Mouse (Mus musculus): ENCODE measurements around the gene Uchl5. TPM values are rescaled to one million over a fixed set of nuclear protein-coding genes. Genes with fewer than 3 reads are reported as not detected.

Gene Uchl5
- polyA plus RNA-seq (2016; fragmentation: Nextera tagmentation; extraction: Ambion mirVana): 114 and 116 TPM in 2 replicates

- DNase-seq (ENCODE audit: low spot score): peak; percentile 99
- no peaks in the 10 kb centered on the region for H3K27me3 ChIP-seq (ENCODE audit: low read depth, poor library complexity, severe bottlenecking)
- H3K4me3 ChIP-seq: peak within 1 kb of the TSS; percentile 87
- H3K4me1 ChIP-seq: peaks cover 9% of the 10 kb centered on the region
- H3K36me3 ChIP-seq: peaks cover 6% of the 10 kb centered on the region; the same call in 1 of the 2 replicates
- under 1% methylated on average over 84 of the region's 84 CpGs for WGBS
- H3K9me3 ChIP-seq (replicated peaks): no peaks in the 10 kb centered on the region
- H3K27ac ChIP-seq: peak within 1 kb of the TSS; percentile 90
These were observed at the start of gene Uchl5, which contains the start of gene Trove2 for GRCm38 (mm10) chr1:143776446-143777411. Uchl5 (plus strand) TSS chr1:143777272. Trove2 (minus strand) TSS chr1:143777068.

- H3K9me3 ChIP-seq (replicated peaks): no peaks in the 10 kb centered on the region
- no peaks in the 10 kb centered on the region for H3K4me1 ChIP-seq
- 80% methylated on average over 9 of the region's 9 CpGs for WGBS
- no peaks in the 10 kb centered on the region for H3K27me3 ChIP-seq (ENCODE audit: low read depth, poor library complexity, severe bottlenecking)
- no peak overlapping the region for H3K4me3 ChIP-seq
- no peak for DNase-seq (ENCODE audit: low spot score)
- H3K27ac ChIP-seq: no peak overlapping the region
- H3K36me3 ChIP-seq: no peaks in the 10 kb centered on the region
These were observed 49.2 kb upstream of the Uchl5 start for GRCm38 (mm10) chr1:143727701-143728445.

GRCm38 (mm10) chr1:143730899-143731298 is 46.2 kb upstream of the Uchl5 start:
- no peak for DNase-seq (ENCODE audit: low spot score)
- no peaks in the 10 kb centered on the region for H3K9me3 ChIP-seq (replicated peaks)
- WGBS: 75% methylated on average over 2 of the region's 2 CpGs

GRCm38 (mm10) chr1:143731691-143732090 is 45.4 kb upstream of the Uchl5 start:
- WGBS: 62% methylated on average over 4 of the region's 4 CpGs
- Histone ChIP-seq H3K27me3 (ENCODE audit: low read depth, poor library complexity, severe bottlenecking) (no peaks in the 10 kb centered on the region), H3K9me3 (replicated peaks) (no peaks in the 10 kb centered on the region), H3K36me3 (no peaks in the 10 kb centered on the region), H3K4me1 (no peaks in the 10 kb centered on the region), H3K4me3 (no peak overlapping the region), H3K27ac (no peak overlapping the region)
- DNase-seq (ENCODE audit: low spot score): no peak

More at GRCm38 (mm10) chr1:143730899-143731298, 46.2 kb upstream of the Uchl5 start:
- Histone ChIP-seq H3K4me1 (no peaks in the 10 kb centered on the region), H3K4me3 (no peak overlapping the region), H3K27me3 (ENCODE audit: low read depth, poor library complexity, severe bottlenecking) (no peaks in the 10 kb centered on the region), H3K27ac (no peak overlapping the region), H3K36me3 (no peaks in the 10 kb centered on the region)

- Histone ChIP-seq H3K27ac (no peak overlapping the region), H3K4me3 (no peak overlapping the region), H3K27me3 (ENCODE audit: low read depth, poor library complexity, severe bottlenecking) (no peaks in the 10 kb centered on the region), H3K4me1 (no peaks in the 10 kb centered on the region), H3K36me3 (no peaks in the 10 kb centered on the region), H3K9me3 (replicated peaks) (no peaks in the 10 kb centered on the region)
- DNase-seq (ENCODE audit: low spot score): no peak
- WGBS: 85% methylated on average over 5 of the region's 5 CpGs
These were observed 43.1 kb upstream of the Uchl5 start for GRCm38 (mm10) chr1:143733914-143734410.

GRCm38 (mm10) chr1:143738811-143739210 is 38.3 kb upstream of the Uchl5 start:
- Histone ChIP-seq H3K9me3 (replicated peaks) (no peaks in the 10 kb centered on the region), H3K36me3 (peaks cover 15% of the 10 kb centered on the region), H3K27ac (peak overlapping the region; percentile 94), H3K4me1 (0 out of 2 replicates have a peak, but pooled peaks cover 5% of the 10 kb centered on the region), H3K4me3 (peak overlapping the region; percentile 83), H3K27me3 (ENCODE audit: low read depth, poor library complexity, severe bottlenecking) (no peaks in the 10 kb centered on the region)
- 28% methylated on average over 11 of the region's 11 CpGs for WGBS
- no peak for DNase-seq (ENCODE audit: low spot score)

GRCm38 (mm10) chr1:143739361-143740350 is 37.4 kb upstream of the Uchl5 start:
- 0 out of 2 replicates have a peak, but pooled peaks cover 5% of the 10 kb centered on the region for H3K4me1 ChIP-seq
- no peaks in the 10 kb centered on the region for H3K9me3 ChIP-seq (replicated peaks)
- DNase-seq (ENCODE audit: low spot score): peak; percentile 89
- H3K27ac ChIP-seq: peak overlapping the region; percentile 94
- under 1% methylated on average over 70 of the region's 71 CpGs for WGBS
- H3K36me3 ChIP-seq: peaks cover 21% of the 10 kb centered on the region
- H3K27me3 ChIP-seq (ENCODE audit: low read depth, poor library complexity, severe bottlenecking): no peaks in the 10 kb centered on the region
- peak overlapping the region; percentile 83 for H3K4me3 ChIP-seq

- DNase-seq (ENCODE audit: low spot score): no peak
- WGBS: 87% methylated on average over 10 of the region's 10 CpGs
- H3K27me3 ChIP-seq (ENCODE audit: low read depth, poor library complexity, severe bottlenecking): no peaks in the 10 kb centered on the region
- no peak overlapping the region for H3K4me3 ChIP-seq
- 0 out of 2 replicates have a peak, but pooled peaks cover 5% of the 10 kb centered on the region for H3K4me1 ChIP-seq
- H3K9me3 ChIP-seq (replicated peaks): no peaks in the 10 kb centered on the region
- H3K36me3 ChIP-seq: peaks cover 30% of the 10 kb centered on the region
- no peak overlapping the region for H3K27ac ChIP-seq
These were observed 36.5 kb upstream of the Uchl5 start for GRCm38 (mm10) chr1:143740581-143740980.

GRCm38 (mm10) chr1:143741331-143741730 is 35.7 kb upstream of the Uchl5 start:
- no peak for DNase-seq (ENCODE audit: low spot score)
- H3K4me1 ChIP-seq: 0 out of 2 replicates have a peak, but pooled peaks cover 5% of the 10 kb centered on the region
- 90% methylated on average over 5 of the region's 5 CpGs for WGBS
- H3K27ac ChIP-seq: no peak overlapping the region
- H3K27me3 ChIP-seq (ENCODE audit: low read depth, poor library complexity, severe bottlenecking): no peaks in the 10 kb centered on the region
- H3K36me3 ChIP-seq: peaks cover 37% of the 10 kb centered on the region
- H3K4me3 ChIP-seq: no peak overlapping the region
- H3K9me3 ChIP-seq (replicated peaks): no peaks in the 10 kb centered on the region

GRCm38 (mm10) chr1:143742186-143742585 is 34.9 kb upstream of the Uchl5 start:
- no peak for DNase-seq (ENCODE audit: low spot score)
- Histone ChIP-seq H3K4me3 (no peak overlapping the region), H3K4me1 (0 out of 2 replicates have a peak, but pooled peaks cover 5% of the 10 kb centered on the region), H3K36me3 (peaks cover 45% of the 10 kb centered on the region), H3K27me3 (ENCODE audit: low read depth, poor library complexity, severe bottlenecking) (no peaks in the 10 kb centered on the region), H3K27ac (no peak overlapping the region), H3K9me3 (replicated peaks) (no peaks in the 10 kb centered on the region)
- WGBS: 90% methylated on average over 6 of the region's 6 CpGs

- H3K9me3 ChIP-seq (replicated peaks): no peaks in the 10 kb centered on the region
- 87% methylated on average over 10 of the region's 10 CpGs for WGBS
These were observed 31.2 kb upstream of the Uchl5 start for GRCm38 (mm10) chr1:143745871-143746270.

GRCm38 (mm10) chr1:143762159-143762558 is 14.9 kb upstream of the Uchl5 start:
- 94% methylated on average over 8 of the region's 8 CpGs for WGBS
- Histone ChIP-seq H3K9me3 (replicated peaks) (no peaks in the 10 kb centered on the region), H3K27ac (no peak overlapping the region), H3K4me3 (no peak overlapping the region), H3K4me1 (no peaks in the 10 kb centered on the region), H3K36me3 (peaks cover 71% of the 10 kb centered on the region), H3K27me3 (ENCODE audit: low read depth, poor library complexity, severe bottlenecking) (no peaks in the 10 kb centered on the region)
- no peak for DNase-seq (ENCODE audit: low spot score)

More at GRCm38 (mm10) chr1:143745871-143746270, 31.2 kb upstream of the Uchl5 start:
- Histone ChIP-seq H3K36me3 (peaks cover 59% of the 10 kb centered on the region), H3K27ac (no peak overlapping the region), H3K4me1 (no peaks in the 10 kb centered on the region), H3K4me3 (no peak overlapping the region), H3K27me3 (ENCODE audit: low read depth, poor library complexity, severe bottlenecking) (no peaks in the 10 kb centered on the region)
- no peak for DNase-seq (ENCODE audit: low spot score)
